Mouse (Mus musculus) neural tube, embryonic 14.5 days (tissue): ENCODE results near the gene Ddc. TPM values are rescaled to one million over a fixed set of nuclear protein-coding genes. Genes with fewer than 3 reads are reported as not detected.

Experiments used
- ATAC-seq: fragments of 200-750 bp; cut with Nextera tagmentation; 2 replicates; pipeline ENCODE4 v1.8.0; 2017; ENCODE audit warnings: low read depth, mild to moderate bottlenecking, moderate TSS enrichment, moderate library complexity
- H3K27ac ChIP-seq: fragments of 300-500 bp; sonication (generic); 2 replicates; pipeline ENCODE4 v1.5.1; 2014; ENCODE audit warnings: low read depth, mild to moderate bottlenecking, control low read depth, low read length, moderate library complexity, mixed read lengths
- H3K27me3 ChIP-seq: fragments of 300-500 bp; sonication (generic); 2 replicates; pipeline ENCODE4 v1.6.1; 2014; ENCODE audit warnings: low read length; ENCODE audit not compliant: control insufficient read depth, insufficient read depth
- H3K36me3 ChIP-seq: fragments of 300-500 bp; sonication (generic); 2 replicates; pipeline ENCODE4 v1.6.1; 2014; ENCODE audit warnings: low read length, mixed read lengths; ENCODE audit not compliant: control insufficient read depth, insufficient read depth
- H3K4me1 ChIP-seq: fragments of 300-500 bp; sonication (generic); 2 replicates; pipeline ENCODE4 v1.6.1; 2014; ENCODE audit warnings: low read length; ENCODE audit not compliant: control insufficient read depth, insufficient read depth
- H3K4me2 ChIP-seq: fragments of 300-500 bp; sonication (generic); 2 replicates; pipeline ENCODE4 v1.6.1; 2014; ENCODE audit warnings: mild to moderate bottlenecking, low read depth, low read length, control low read depth
- H3K4me3 ChIP-seq: fragments of 300-500 bp; sonication (generic); 2 replicates; pipeline ENCODE4 v1.5.1; 2014; ENCODE audit warnings: low read depth, low read length, control low read depth, mixed read lengths
- H3K9ac ChIP-seq: fragments of 300-500 bp; sonication (generic); replicated peaks from 2 replicates; pipeline ENCODE4 v1.6.1; 2014; ENCODE audit warnings: low read depth, mild to moderate bottlenecking, control low read depth, low read length, mixed read lengths
- H3K9me3 ChIP-seq: fragments of 300-500 bp; sonication (generic); 2 replicates; pipeline ENCODE4 v1.6.1; 2016; ENCODE audit warnings: low read length; ENCODE audit not compliant: control insufficient read depth
- WGBS: fragments of 180-500 bp; shearing (Covaris S2); extraction: QIAGEN DNeasy Blood & Tissue Kit; methylation state at CpG from one replicate; pipeline ENCODE4 v1.1.7; 2014; 5-methylcytosine and 5-hydroxymethylcytosine counted together
- polyA plus RNA-seq: library from polyadenylated mRNA; unstranded; fragments of >200 nt; fragmentation: Nextera tagmentation; extraction: Ambion mirVana; gene quantifications from 2 replicates; pipeline ENCODE4 v1.2.1, GENCODE M21; 2014

Gene Ddc
- polyA plus RNA-seq, 1 experiment from 2014 or later, result 2.7 TPM

DNA sequence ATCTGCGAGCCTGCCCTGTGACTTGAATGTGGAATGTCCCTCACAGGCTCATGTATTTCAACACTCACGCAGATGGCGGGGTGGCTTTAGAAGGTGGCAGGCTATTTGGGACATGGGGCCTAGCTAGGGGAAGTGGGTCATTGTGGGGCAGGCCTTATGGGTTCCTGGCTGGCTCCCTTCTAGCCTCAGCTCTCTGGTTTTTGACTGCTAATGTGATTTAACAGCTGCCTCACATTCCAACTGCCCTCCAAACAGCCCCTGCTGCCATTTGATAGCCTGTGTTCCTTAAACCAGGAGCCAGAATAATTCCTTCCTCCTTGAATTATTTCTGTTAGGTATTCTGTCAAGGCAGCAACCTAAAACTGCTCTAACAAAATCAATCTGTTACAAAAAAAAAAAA is 41.0 kb downstream of the Ddc start:
- H3K4me2 ChIP-seq, result no peak overlapping the region
- no peaks in the 10 kb centered on the region for H3K36me3 ChIP-seq
- 98% methylated on average over 3 of the region's 3 CpGs for WGBS
- H3K27me3 ChIP-seq, result no peaks in the 10 kb centered on the region
- H3K9me3 ChIP-seq, result no peaks in the 10 kb centered on the region
- H3K4me1 ChIP-seq, result peaks cover 4% of the 10 kb centered on the region; the same call in 1 of the 2 replicates
- H3K27ac ChIP-seq, result no peak overlapping the region
- no peak overlapping the region for H3K4me3 ChIP-seq
- no peak for ATAC-seq
- no peak overlapping the region for H3K9ac ChIP-seq

DNA sequence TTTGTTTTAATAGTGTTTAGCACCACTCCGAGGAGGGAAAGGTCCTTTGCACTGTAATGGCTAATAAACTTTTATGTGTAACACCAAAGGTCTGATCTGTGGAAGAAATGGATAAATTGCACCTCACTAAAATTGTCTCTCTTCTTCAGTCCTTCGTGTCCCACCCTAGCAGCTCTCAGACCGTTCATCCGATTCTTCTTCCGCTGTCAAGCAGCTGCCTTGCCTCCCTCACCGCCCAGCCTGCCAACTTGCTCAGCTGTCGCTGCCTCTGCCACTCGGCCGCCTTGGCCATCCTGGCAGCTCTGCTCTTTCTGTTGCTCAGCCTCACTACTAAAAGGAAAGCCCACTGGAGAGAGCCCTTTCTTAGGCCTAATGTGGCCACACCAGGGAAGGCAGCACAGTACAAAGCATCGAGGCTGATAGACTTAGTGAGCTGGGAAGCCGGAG is 42.2 kb downstream of the Ddc start:
- no peak overlapping the region for H3K9ac ChIP-seq
- H3K27me3 ChIP-seq, result no peaks in the 10 kb centered on the region
- H3K4me2 ChIP-seq, result no peak overlapping the region
- 9% methylated on average over 11 of the region's 11 CpGs for WGBS
- H3K9me3 ChIP-seq, result no peaks in the 10 kb centered on the region
- H3K36me3 ChIP-seq, result no peaks in the 10 kb centered on the region
- peaks cover 4% of the 10 kb centered on the region; the same call in 1 of the 2 replicates for H3K4me1 ChIP-seq
- ATAC-seq, result peak; percentile 71
- H3K4me3 ChIP-seq, result no peak overlapping the region
- peak overlapping the region; percentile 17; the same call in 1 of the 2 replicates for H3K27ac ChIP-seq

DNA sequence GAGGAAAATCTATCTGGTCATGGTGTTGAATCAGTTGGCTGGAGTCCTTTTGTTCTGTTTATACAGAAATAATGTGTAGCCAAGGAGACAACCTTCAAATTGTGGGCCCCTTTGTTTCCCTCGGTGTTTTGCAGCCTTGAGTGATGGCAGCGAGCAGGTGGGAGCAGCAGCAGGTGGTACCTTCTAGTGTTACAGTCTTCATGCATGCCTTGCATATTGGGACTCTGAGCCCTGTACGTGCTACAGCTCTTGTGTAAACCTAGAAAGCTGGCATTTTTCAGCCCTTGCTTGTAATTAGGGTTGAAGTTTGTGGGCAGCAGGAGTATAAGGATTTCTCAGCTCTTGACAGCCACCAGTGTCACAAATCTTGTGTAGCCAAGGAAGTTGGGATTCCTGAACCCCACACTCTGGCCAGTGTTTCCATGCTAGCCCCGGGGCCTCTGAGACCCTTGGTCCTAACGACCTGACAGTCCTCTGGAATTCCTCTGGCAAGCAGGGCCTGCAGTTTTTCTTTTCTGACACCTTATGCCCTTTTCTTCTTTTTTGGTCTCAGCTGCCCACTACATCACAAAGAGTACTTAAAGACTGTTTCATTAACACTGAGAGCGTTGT is 42.8 kb downstream of the Ddc start:
- H3K27ac ChIP-seq, result no peak overlapping the region
- peak; percentile 66 for ATAC-seq
- H3K9me3 ChIP-seq, result no peaks in the 10 kb centered on the region
- H3K9ac ChIP-seq, result no peak overlapping the region
- peaks cover 4% of the 10 kb centered on the region; the same call in 1 of the 2 replicates for H3K4me1 ChIP-seq
- no peak overlapping the region for H3K4me3 ChIP-seq
- no peaks in the 10 kb centered on the region for H3K27me3 ChIP-seq
- 14% methylated on average over 6 of the region's 6 CpGs for WGBS
- no peak overlapping the region for H3K4me2 ChIP-seq
- no peaks in the 10 kb centered on the region for H3K36me3 ChIP-seq

DNA sequence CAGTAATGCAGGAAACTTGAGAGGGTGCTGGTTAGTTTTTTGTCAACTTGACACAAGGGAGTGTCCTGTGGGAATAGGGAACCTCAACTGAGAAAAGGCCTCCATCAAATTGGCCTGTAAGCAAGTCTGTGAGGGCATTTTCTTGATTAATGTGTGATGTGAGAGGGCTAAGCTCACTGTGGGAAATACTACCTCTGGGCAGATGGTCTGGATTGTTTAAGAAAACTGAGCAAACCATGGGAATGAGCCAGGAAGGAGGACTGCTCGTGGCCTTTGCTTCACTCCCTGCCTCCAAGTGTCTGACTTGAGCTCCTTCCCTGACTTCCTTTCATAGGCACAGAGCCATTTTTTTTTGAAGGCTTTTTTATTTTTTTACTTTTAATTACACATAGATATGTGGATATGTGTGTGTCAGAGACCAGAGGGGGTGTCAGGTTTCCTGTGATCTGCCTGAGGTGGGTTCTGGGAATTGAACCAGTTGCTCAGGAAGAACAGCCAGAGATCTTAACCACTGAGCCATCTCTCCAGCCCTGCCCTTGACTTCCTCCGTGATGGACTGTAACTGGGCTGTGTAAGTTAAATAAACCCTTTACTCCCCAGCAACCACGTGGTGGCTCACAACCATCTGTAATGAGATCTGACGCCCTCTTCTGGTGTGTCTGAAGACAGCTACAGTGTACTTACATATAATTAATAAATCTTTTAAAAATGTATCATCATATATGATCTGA is 44.0 kb downstream of the Ddc start:
- Histone ChIP-seq H3K4me3 (no peak overlapping the region), H3K9me3 (no peaks in the 10 kb centered on the region), H3K9ac (no peak overlapping the region), H3K27ac (no peak overlapping the region), H3K4me1 (peaks cover 4% of the 10 kb centered on the region; the same call in 1 of the 2 replicates), H3K36me3 (no peaks in the 10 kb centered on the region), H3K4me2 (no peak overlapping the region), H3K27me3 (no peaks in the 10 kb centered on the region)
- WGBS, result 34% methylated on average over 4 of the region's 4 CpGs
- no peak for ATAC-seq

DNA sequence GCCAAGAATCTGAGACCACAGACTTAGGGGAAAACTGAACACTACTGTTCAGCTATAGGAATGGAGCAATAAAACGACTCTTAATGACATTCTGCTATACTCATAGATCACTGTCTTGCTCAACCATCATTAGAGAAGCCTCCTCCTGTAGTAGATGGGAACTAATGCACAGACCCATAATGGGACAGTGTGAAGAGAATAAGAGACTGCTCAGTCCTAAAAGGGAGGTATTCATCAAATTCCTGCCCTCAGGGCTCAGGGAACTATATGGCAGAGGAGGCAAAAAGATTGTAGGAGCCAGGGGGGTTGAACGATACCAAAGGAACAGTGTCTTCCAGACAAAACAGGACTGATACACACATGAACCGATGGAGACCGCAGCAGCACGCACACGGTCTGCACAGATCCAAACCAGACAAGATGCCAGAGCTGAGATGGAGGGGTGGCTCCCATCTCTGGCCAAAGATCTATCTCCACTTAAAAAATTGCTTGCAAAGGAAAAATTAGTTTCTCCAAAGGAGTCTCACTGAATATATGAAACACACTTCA is 45.9 kb downstream of the Ddc start:
- Histone ChIP-seq H3K4me1 (peaks cover 4% of the 10 kb centered on the region; the same call in 1 of the 2 replicates), H3K36me3 (no peaks in the 10 kb centered on the region), H3K4me2 (no peak overlapping the region), H3K27ac (no peak overlapping the region), H3K9ac (no peak overlapping the region), H3K27me3 (no peaks in the 10 kb centered on the region), H3K4me3 (no peak overlapping the region), H3K9me3 (no peaks in the 10 kb centered on the region)
- no peak; the same call in 1 of the 2 replicates for ATAC-seq
- 51% methylated on average over 6 of the region's 6 CpGs for WGBS

DNA sequence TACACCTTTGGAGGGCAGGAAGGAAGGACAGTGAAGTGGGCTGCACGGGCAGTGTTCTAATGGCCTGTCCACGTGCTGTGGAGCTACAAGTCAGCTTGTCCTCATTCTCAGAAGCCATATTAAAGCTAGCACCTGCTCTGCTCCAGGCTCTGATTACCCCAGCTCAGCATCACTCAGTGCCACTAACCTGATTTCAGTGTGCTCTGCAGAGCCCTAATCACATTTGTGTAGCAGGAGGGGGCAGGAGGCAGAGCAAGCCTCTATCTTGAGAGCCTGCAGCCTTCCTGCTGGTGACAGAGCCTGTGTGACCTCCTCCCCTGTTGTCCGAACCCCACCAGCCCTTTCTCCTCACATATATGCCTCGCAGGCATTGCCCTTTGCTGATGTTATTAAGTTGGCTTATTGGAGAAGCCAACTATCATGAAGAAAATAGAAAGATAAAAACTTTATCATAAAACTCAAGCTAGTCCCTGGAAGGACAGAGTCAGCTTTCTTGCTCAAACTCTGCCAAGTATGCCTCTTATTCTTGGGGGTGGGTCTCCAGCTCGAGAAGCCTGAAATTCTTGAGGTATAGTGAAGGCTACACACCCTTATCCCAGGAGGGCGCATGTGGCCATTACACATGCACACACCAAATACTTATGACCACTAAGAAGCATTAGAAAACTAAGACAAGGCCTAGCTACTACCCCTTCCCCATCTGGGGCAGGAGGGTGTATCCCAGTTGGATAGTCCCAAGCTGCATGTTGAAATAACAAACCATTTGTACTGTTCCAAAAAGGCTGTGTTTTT is 47.3 kb downstream of the Ddc start:
- Histone ChIP-seq H3K4me2 (no peak overlapping the region), H3K27me3 (no peaks in the 10 kb centered on the region), H3K4me1 (peaks cover 4% of the 10 kb centered on the region; the same call in 1 of the 2 replicates), H3K9ac (no peak overlapping the region), H3K4me3 (no peak overlapping the region), H3K36me3 (no peaks in the 10 kb centered on the region), H3K27ac (no peak overlapping the region), H3K9me3 (no peaks in the 10 kb centered on the region)
- ATAC-seq, result no peak
- WGBS, result 70% methylated on average over 6 of the region's 6 CpGs

DNA sequence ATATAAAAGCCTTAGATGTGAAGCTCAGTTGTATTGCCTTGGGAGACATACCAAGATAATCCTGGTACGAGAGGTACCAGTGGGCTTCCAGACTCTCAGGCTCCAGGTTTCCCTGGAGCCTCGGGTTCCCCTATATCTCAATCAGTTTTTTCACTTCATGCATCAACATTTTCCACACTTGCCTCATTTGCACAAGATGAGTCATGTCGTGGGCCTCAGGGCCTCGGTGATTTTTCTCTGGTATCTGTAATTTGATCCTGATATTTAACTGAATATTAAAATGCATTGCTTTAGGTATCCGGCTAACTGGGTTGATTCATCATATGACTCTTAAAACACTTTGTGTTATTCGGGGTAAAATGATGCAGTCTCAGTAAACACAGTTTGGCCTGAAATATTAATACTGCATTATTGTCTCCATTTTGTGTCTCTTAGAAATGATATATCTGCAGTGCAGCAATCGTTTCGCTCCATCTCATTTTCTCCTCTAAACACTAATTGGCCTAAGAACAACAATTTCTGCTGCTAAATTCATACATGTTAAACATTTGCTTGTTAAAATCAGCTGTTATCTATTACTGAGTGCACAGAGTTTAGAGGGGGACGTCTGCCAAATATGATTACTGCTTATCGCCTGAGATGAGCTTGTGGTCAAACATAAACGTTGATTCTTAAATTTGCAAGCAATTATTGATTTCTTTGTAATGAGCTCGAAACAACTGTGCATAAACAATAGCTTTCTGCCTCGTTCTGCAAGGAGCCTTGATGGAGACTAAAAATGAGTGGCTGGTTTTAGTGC is 48.2 kb downstream of the Ddc start:
- ATAC-seq, result no peak
- no peak overlapping the region for H3K4me2 ChIP-seq
- no peak overlapping the region for H3K27ac ChIP-seq
- H3K9me3 ChIP-seq, result no peaks in the 10 kb centered on the region
- no peaks in the 10 kb centered on the region for H3K36me3 ChIP-seq
- WGBS, result 66% methylated on average over 13 of the region's 13 CpGs
- no peaks in the 10 kb centered on the region for H3K4me1 ChIP-seq
- H3K27me3 ChIP-seq, result no peaks in the 10 kb centered on the region
- H3K4me3 ChIP-seq, result no peak overlapping the region
- no peak overlapping the region for H3K9ac ChIP-seq

DNA sequence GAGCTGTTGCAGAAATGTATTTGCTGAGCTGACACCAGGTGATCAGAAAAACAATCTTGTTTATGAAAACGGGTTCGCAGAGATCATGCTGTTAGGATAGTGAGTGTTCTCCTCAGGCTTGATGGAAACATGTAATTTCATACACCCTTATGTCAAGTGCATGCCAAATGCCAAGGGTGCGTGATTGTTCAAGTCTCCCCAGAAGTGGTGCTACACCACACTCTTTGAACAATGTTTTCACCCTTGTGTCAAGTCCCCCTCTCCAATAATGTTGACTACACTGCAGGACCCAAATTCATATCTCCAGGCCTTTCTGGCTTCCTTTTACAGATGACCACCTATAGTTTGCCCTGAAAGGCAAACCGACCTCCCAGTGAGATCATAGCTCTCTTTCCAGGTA is 49.5 kb downstream of the Ddc start:
- H3K4me2 ChIP-seq, result no peak overlapping the region
- no peaks in the 10 kb centered on the region for H3K27me3 ChIP-seq
- H3K27ac ChIP-seq, result no peak overlapping the region
- ATAC-seq, result no peak
- H3K9ac ChIP-seq, result no peak overlapping the region
- 90% methylated on average over 4 of the region's 4 CpGs for WGBS
- no peaks in the 10 kb centered on the region for H3K36me3 ChIP-seq
- no peaks in the 10 kb centered on the region for H3K9me3 ChIP-seq
- H3K4me3 ChIP-seq, result no peak overlapping the region
- H3K4me1 ChIP-seq, result no peaks in the 10 kb centered on the region
